Mouse (Mus musculus) megakaryocyte-erythroid progenitor cell, adult 5 weeks (primary cell): ENCODE measurements around the gene Zfp619. TPM values are rescaled to one million over a fixed set of nuclear protein-coding genes. Genes with fewer than 3 reads are reported as not detected.

Source experiments
- polyA plus RNA-seq: library from polyadenylated mRNA; stranded (reverse); fragments of >175 nt; gene quantifications from 2 replicates; pipeline ENCODE4 v1.2.3, GENCODE M21; 2012

Zfp619 gene
- 0.28 and 0.37 TPM in 2 replicates for polyA plus RNA-seq

DNA sequence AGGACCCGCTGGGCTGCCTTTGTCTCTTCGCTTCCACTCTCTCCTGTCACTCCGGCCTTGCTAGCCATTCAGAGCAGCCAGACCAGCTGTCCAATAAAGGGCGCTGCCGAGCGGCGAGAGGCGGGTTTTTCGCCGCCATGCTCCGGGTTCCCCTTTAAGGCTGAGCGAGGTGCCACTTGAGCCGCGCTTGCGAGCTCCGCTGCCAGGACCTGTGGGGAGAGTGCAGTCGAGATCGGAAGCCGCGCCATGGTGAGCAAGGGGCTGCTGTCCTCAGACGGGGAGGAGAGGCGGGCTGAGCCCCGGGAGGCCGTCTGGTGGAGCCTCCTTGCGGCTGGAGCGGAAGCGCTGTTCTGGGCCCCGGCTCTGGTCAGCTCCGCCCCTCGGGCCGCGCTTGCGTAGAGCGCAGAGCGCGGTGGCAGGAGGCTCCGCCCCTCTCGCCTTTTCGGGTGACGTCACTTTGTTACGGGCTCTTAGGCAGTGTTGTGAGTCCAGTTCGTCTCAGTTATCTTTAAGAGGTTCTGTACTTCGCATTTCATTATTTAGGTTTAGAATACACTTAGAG lies at the start of gene Zfp619:
Gene Zfp619, plus strand, starts transcription at position 151 of the 562 bp plus-strand sequence.

Other genes starting within 250 kb of the Zfp619 start
- not detected in 2 replicates for gene Gm5114, start 104.6 kb upstream of the Zfp619 start, polyA plus RNA-seq